Mouse (Mus musculus): ENCODE results near the gene E2f2.

E2f2 gene

GRCm38 (mm10) chr4:136239622-136240021 is 67.4 kb downstream of the E2f2 start:
- peak; percentile 91 for DNase-seq (ENCODE audit: low read depth, low spot score)

GRCm38 (mm10) chr4:136240123-136240522 is 67.9 kb downstream of the E2f2 start:
- no peak for DNase-seq (ENCODE audit: low read depth, low spot score)

DNA sequence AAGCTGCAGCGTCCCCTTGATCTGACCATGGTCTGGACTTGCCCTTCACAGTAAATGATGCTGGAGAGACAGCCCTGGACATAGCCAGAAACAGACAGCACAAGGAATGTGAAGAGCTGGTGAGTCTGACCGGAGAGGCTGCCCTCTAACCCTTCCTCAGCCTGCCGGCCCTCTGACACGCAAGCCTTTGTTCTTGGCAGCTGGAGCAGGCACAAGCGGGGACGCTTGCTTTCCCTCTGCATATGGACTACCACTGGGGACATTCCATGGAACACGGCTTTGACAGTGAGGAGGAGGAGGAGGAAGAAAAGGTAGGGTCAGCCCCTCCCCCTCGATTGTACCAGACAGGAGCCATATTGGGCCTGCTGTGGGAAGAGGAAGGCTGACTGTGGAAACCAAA is 68.8 kb downstream of the E2f2 start:
- no peak for DNase-seq (ENCODE audit: low read depth, low spot score)

GRCm38 (mm10) chr4:136242065-136242703 is 70.0 kb downstream of the E2f2 start:
- DNase-seq (ENCODE audit: low read depth, low spot score), result peak; percentile 57

DNA sequence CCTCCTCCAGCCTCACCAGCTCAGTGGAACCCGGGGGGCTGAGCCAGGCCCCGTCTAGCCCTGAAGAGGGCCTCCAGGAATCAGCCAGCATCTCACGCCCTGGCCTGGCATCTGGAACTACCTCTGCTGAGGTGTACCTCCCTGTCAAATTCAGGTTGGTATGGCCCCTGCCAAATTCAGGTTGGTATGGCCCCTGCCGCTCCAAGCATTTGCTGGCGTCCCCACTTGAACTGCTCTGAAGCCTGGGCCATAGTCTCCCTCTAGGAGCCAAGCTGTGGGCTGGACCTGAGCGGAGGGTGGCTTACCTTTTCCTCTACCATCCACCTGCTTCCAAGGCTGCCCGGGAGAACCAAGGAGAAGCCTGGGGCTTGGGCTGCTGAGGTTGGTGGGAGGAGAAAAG is 70.5 kb downstream of the E2f2 start:
- no peak for DNase-seq (ENCODE audit: low read depth, low spot score)

- no peak for DNase-seq (ENCODE audit: low read depth, low spot score)
Measured at GRCm38 (mm10) chr4:136244208-136244607, 72.0 kb downstream of the E2f2 start.

Data from R1 (cell line).